Mouse (Mus musculus) liver, adult 2 months (tissue): ENCODE measurements at regions not wholly inside any gene's neighbourhood (a gene's known extent, or its start where the extent isn't known, plus 50 kb on each side); places are given as distances from the start of the nearest gene placed in this dataset.

ENCODE experiments used
- DNase-seq: peaks from one replicate; pipeline ENCODE4 v3.0.0-alpha.2; 2011; ENCODE audit warnings: low read depth, low spot score; ENCODE audit errors: extremely low read depth
- H3K27ac ChIP-seq: fragments of 200-500 bp; replicated peaks from 2 replicates; pipeline ENCODE4 v1.5.1; 2012; ENCODE audit warnings: low read depth, mild to moderate bottlenecking, control low read depth, inconsistent platforms, low read length; ENCODE audit not compliant: insufficient read depth
- H3K27me3 ChIP-seq: fragments of 200-500 bp; 2 replicates; pipeline ENCODE4 v1.6.1; 2012; ENCODE audit warnings: mild to moderate bottlenecking, moderate library complexity, low read length, inconsistent platforms; ENCODE audit not compliant: control insufficient read depth, insufficient read depth
- H3K36me3 ChIP-seq: fragments of 200-500 bp; 2 replicates; pipeline ENCODE4 v1.6.1; 2012; ENCODE audit warnings: low read length, inconsistent platforms; ENCODE audit not compliant: control insufficient read depth, insufficient read depth
- H3K4me1 ChIP-seq: fragments of 200-500 bp; 2 replicates; pipeline ENCODE4 v1.6.1; 2011; ENCODE audit warnings: low read length; ENCODE audit not compliant: control insufficient read depth, insufficient read depth
- H3K4me3 ChIP-seq: fragments of 200-500 bp; 2 replicates; pipeline ENCODE4 v1.5.1; 2011; ENCODE audit warnings: low read depth, mild to moderate bottlenecking, control low read depth, low read length, moderate library complexity; ENCODE audit not compliant: insufficient read depth
- H3K79me2 ChIP-seq: fragments of 200-500 bp; 2 replicates; pipeline ENCODE4 v1.6.1; 2012; ENCODE audit warnings: inconsistent platforms, mild to moderate bottlenecking, low read length, moderate library complexity; ENCODE audit not compliant: control insufficient read depth, insufficient read depth
- H3K9ac ChIP-seq: fragments of 200-500 bp; 2 replicates; pipeline ENCODE4 v1.6.1; 2012; ENCODE audit warnings: low read depth, mild to moderate bottlenecking, control low read depth, inconsistent platforms, low read length
- CTCF ChIP-seq: fragments of 200-500 bp; IDR thresholded peaks from 2 replicates; pipeline ENCODE4 v1.5.1; 2011; ENCODE audit warnings: low read depth, low read length, control low read depth
- POLR2A ChIP-seq: fragments of 200-500 bp; IDR thresholded peaks from 2 replicates; pipeline ENCODE4 v1.6.1; 2011; ENCODE audit warnings: low read length, control low read depth; ENCODE audit not compliant: insufficient read depth; ENCODE audit errors: extremely low read depth
- WGBS: fragments of 180-500 bp; shearing (Covaris S2); methylation state at CpG from one replicate; pipeline ENCODE4 v1.1.7; 2018; 5-methylcytosine and 5-hydroxymethylcytosine counted together

DNA sequence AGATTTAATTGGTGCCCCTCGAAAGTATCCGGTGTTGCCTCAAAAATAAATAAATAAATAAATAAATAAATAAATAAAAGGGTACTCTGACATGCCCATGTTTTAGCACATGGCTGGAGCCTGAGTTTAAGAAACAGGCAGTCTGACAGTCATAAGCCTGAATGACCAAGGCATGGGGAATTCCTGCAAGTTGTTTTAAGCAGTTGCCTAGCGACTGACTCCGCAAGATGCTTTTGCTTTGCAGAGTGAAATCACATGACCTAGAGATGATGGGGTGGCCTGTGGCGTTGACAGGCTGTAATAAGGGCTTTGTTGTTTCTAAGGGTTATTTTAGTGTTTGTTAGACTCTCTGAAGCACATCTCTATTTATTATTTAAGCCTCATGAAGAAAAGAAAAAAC, 83.4 kb upstream of the Ankrd55 start:
- WGBS = 93% methylated on average over 5 of the region's 5 CpGs
- H3K4me1 ChIP-seq = no peaks in the 10 kb centered on the region
- H3K79me2 ChIP-seq = no peaks in the 10 kb centered on the region
- DNase-seq = no peak
- H3K36me3 ChIP-seq = no peaks in the 10 kb centered on the region
- H3K4me3 ChIP-seq = no peak overlapping the region
- TF ChIP-seq CTCF (no peak), POLR2A (no peak)
- H3K27me3 ChIP-seq = 0 out of 2 replicates have a peak, but pooled peaks cover 3% of the 10 kb centered on the region
- no peak overlapping the region for H3K9ac ChIP-seq
- H3K27ac ChIP-seq = no peak overlapping the region

DNA sequence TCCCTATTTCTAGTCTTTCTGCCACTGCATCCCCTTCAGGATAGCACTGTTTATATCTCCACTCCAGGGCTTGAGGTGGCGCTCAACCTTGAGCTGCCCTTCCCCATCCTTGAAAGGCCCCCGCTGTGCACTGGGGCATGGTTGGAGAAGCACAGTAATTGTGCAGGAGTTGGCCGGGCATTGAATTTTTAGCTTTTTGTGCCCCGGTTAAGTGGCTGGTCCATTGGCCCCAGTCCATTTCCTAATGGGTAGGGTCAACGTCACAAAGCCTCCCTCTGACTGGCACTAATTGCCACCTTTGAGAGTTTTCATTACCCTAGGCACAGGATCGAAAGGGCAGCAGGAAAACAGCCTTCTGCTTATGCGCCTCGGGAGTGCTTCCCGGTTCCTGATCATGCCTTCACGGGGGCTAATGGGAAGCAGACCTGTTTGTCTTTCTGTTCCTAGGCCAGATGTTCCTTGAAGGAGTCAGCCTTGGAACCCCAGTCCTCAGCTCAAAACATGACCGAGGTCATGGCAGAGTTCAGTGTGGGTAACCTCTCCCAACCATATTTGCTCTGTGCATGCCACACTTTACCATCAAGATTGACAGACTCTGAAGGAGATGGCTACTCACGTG, 80.5 kb upstream of the Ankrd55 start:
- no peak overlapping the region for H3K4me3 ChIP-seq
- WGBS = 91% methylated on average over 12 of the region's 12 CpGs
- H3K36me3 ChIP-seq = no peaks in the 10 kb centered on the region
- H3K4me1 ChIP-seq = no peaks in the 10 kb centered on the region
- H3K9ac ChIP-seq = no peak overlapping the region
- H3K79me2 ChIP-seq = no peaks in the 10 kb centered on the region
- DNase-seq = no peak
- no peaks in the 10 kb centered on the region for H3K27me3 ChIP-seq
- no peak overlapping the region for H3K27ac ChIP-seq
- TF ChIP-seq POLR2A (no peak), CTCF (no peak)

DNA sequence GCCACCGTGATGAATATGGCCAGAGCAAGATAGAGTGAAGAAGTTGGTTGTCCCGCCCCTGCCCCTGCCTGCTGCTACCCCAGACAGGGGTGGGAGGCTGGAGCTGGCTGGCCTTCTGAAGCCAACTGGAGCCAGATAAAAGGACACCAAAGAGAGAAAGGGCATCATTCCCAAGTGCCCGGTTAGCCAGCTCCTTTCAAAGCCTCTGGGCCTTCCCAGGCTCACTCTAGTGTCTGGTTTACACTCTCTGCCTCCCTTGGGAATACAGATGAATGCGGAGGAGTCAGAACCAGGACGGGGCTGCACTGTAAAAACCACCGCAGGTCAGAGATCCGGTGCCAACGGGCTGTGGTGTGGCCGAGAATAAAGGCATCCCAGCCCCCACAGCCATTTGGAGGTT, 76.4 kb upstream of the Ankrd55 start:
- WGBS = 83% methylated on average over 9 of the region's 9 CpGs
- no peaks in the 10 kb centered on the region for H3K36me3 ChIP-seq
- no peak overlapping the region for H3K27ac ChIP-seq
- DNase-seq = no peak
- no peak overlapping the region for H3K9ac ChIP-seq
- H3K27me3 ChIP-seq = no peaks in the 10 kb centered on the region
- no peaks in the 10 kb centered on the region for H3K79me2 ChIP-seq
- H3K4me1 ChIP-seq = no peaks in the 10 kb centered on the region
- H3K4me3 ChIP-seq = no peak overlapping the region
- TF ChIP-seq CTCF = no peak
- TF ChIP-seq POLR2A = no peak

- Histone ChIP-seq H3K79me2 (no peaks in the 10 kb centered on the region), H3K4me3 (no peak overlapping the region), H3K4me1 (no peaks in the 10 kb centered on the region), H3K27me3 (no peaks in the 10 kb centered on the region), H3K9ac (no peak overlapping the region), H3K27ac (no peak overlapping the region), H3K36me3 (no peaks in the 10 kb centered on the region)
- no peak for DNase-seq
- 80% methylated on average over 12 of the region's 12 CpGs for WGBS
- TF ChIP-seq CTCF = no peak
- no peak for TF ChIP-seq POLR2A
Measured at GRCm38 (mm10) chr13:112212391-112212790, 75.9 kb upstream of the Ankrd55 start.

DNA sequence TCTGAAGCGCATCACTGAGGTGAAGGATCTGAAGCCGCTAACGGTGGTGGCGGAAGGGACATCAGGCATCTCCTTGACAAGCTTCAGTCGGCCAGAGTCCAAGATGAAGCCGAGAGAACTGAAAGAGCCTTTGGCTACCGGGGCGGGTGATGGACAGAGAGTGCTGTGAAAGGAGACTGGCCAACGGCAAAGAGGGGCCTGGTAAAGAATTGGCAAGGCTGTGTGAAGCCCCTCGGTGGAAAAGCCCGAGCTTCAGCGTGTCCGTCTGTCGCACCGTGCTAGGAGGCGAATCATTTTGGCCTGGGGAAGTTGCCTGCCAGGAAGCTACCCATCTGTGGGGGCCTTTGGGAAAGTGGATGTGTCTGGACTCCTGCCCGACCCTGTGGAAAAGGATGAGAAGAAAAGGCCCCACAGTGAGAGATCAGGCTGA, 74.6 kb upstream of the Ankrd55 start:
- no peaks in the 10 kb centered on the region for H3K36me3 ChIP-seq
- TF ChIP-seq CTCF (no peak), POLR2A (no peak)
- 89% methylated on average over 17 of the region's 17 CpGs for WGBS
- no peak for DNase-seq
- no peak overlapping the region for H3K4me3 ChIP-seq
- no peak overlapping the region for H3K27ac ChIP-seq
- H3K79me2 ChIP-seq = no peaks in the 10 kb centered on the region
- no peaks in the 10 kb centered on the region for H3K4me1 ChIP-seq
- H3K27me3 ChIP-seq = no peaks in the 10 kb centered on the region
- H3K9ac ChIP-seq = no peak overlapping the region

DNA sequence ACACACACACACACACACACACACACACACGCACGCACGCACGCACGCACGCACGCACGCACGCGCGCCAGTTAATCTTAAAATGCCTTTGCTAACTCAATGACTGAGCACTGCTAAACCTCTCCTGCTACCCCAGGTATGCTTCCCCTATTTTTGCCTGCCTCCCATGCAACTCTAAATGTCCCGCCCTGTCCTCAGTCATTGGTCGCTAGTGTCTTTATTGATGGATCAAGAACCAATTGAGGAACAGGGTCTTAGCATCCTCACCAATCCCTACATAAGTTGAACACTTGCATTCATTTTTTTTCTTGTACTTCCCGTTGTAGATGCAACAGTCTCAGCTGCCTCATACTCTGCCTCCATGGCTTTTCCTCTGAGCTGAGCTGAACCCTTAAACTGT, 72.2 kb upstream of the Ankrd55 start:
- Histone ChIP-seq H3K27ac (no peak overlapping the region), H3K4me1 (no peaks in the 10 kb centered on the region), H3K27me3 (no peaks in the 10 kb centered on the region), H3K9ac (no peak overlapping the region), H3K4me3 (no peak overlapping the region), H3K79me2 (no peaks in the 10 kb centered on the region), H3K36me3 (no peaks in the 10 kb centered on the region)
- TF ChIP-seq CTCF (no peak), POLR2A (no peak)
- WGBS = 92% methylated on average over 14 of the region's 14 CpGs
- no peak for DNase-seq

DNA sequence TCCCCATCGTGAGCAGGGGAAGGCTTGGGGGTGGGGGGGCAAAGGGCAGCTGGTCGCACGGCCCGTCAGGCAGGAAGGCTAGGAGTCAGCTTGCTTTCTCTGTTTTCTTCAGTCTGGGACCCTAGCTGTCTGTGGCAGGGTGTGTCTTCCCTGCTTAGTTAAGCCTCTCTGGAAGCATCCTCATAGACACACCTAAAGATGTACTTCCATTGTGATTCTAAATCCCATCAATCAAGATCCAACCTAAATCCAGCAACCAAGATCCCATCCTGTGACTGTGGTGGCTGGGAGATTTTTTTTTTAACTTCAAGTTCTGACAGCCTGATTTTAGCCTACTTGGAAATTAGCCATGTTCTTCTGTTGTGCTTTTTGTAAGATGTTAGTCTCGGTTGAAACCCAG, 69.9 kb upstream of the Ankrd55 start:
- H3K4me1 ChIP-seq = no peaks in the 10 kb centered on the region
- H3K79me2 ChIP-seq = no peaks in the 10 kb centered on the region
- no peak overlapping the region for H3K4me3 ChIP-seq
- no peak overlapping the region for H3K27ac ChIP-seq
- H3K27me3 ChIP-seq = no peaks in the 10 kb centered on the region
- DNase-seq = no peak
- 59% methylated on average over 5 of the region's 5 CpGs for WGBS
- no peak overlapping the region for H3K9ac ChIP-seq
- TF ChIP-seq CTCF (no peak), POLR2A (no peak)
- no peaks in the 10 kb centered on the region for H3K36me3 ChIP-seq
